Mouse (Mus musculus) cerebellum, postnatal 36 days (tissue): ENCODE results near the gene Ccdc6.
A peak's percentile ranks its signal among the peaks of the same experiment; 100 is the strongest.
"Not testable (repeated sequence)": the region's sequence is repeated elsewhere in the genome, so short reads cannot be mapped to it uniquely, and the experiment has no call there.

Experiments used
- DNase-seq, 2 experiments: peaks; one replicate each; pipeline ENCODE4 v3.0.0; 2021 to 2022; ENCODE audit warnings: mixed read lengths in 2 of 2

Gene Ccdc6

DNA sequence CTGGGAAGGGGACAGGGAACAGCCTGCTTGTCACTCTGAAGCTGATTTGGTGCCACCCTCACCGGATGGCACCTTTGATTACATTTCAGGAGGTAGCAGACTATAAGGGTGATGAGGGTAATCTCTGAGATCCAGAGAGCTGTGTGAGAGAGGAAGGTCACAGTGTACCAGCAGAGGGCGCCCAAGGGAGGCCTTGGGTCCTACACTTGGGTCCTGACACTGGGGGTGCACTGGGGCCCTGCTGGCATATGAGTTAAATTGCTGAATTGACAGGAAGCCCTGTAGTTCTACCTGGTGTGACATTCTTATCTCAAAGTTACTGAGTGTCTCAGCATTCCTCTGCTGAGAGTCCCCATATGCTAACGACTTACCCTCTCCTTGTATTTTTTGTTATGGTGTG is 76.4 kb downstream of the Ccdc6 start:
- peak; percentile 70 to 74 for DNase-seq

- DNase-seq = no peak
These were observed 77.7 kb downstream of the Ccdc6 start for GRCm38 (mm10) chr10:70174494-70175190.

GRCm38 (mm10) chr10:70180727-70181126 is 83.8 kb downstream of the Ccdc6 start:
- DNase-seq = no peak

GRCm38 (mm10) chr10:70181279-70181972 is 84.5 kb downstream of the Ccdc6 start:
- DNase-seq = no peak

DNA sequence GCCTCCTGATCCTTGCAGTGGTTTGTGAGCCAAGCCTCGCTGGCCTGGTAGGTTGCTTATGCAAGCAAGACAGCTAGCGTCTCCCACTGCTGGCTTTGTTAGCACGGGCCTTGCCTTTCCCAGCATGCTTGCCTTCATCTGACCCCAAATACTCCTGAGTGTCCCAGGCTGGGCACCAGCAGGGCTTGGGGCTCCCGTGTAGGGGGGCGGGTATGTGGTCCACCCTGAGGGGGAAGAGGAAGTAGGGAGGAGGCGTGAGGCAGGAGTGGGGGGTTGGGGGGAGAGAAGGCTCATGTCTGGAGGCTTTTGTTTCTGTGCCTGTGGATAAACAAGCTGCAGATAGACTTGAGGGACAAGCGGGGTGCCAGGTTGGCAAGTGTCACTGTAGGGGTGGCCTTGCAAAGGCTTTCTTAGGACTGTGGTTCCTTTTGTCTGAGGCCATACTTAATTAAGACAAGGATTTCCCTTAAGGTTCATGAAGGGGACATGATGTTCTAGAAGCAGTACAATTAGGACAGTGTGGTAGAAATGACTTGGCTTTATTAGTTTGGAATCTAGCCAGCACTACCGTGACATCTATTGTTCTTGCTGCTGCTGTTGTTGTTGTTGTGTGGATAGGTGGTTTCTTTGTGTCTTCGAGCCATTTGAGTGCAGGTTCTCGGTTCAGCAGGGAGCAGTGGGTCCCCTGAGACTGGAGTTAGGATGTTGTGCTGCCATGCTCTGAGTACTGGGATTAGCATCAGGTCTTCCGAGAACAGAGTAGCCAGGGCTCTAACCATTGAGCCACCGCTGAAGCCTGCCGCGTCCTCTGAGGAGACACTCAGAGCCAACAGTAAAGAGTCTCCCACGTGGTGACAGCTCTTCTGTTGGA is 86.5 kb downstream of the Ccdc6 start:
- no peak for DNase-seq

- peak in 1 of 2 experiments; percentile 39 for DNase-seq
These were observed 89.2 kb downstream of the Ccdc6 start for GRCm38 (mm10) chr10:70186136-70186535.

- no peak for DNase-seq
These were observed 89.7 kb downstream of the Ccdc6 start for GRCm38 (mm10) chr10:70186586-70186985.

- DNase-seq = no peak
These were observed 92.9 kb downstream of the Ccdc6 start for GRCm38 (mm10) chr10:70189864-70190263.

GRCm38 (mm10) chr10:70194283-70194682 is 97.4 kb downstream of the Ccdc6 start:
- no peak for DNase-seq

GRCm38 (mm10) chr10:70195279-70195678 is 98.4 kb downstream of the Ccdc6 start:
- DNase-seq = no peak

DNA sequence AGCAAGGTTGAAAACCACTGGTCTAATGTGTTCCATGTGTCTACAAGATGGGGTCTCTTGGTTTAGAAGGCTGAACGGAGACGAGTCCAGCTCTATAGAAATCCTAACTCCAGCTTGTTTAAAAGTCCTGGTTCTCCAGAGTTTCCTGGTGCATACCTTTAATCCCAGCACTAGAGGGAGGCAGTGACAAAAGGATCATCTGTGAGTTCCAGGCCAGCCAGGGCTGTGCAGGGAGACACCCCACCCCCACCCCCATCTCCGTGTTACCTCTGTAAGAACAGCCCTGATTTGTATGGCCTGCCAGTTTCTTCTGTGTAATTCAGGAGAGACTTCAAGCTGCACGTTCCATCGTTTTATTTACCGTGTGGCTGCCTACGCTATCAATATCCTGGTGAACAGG is 98.9 kb downstream of the Ccdc6 start:
- DNase-seq = peak in 1 of 2 experiments; percentile 31

- DNase-seq = no peak
These were observed 99.7 kb downstream of the Ccdc6 start for GRCm38 (mm10) chr10:70196666-70197065.

DNA sequence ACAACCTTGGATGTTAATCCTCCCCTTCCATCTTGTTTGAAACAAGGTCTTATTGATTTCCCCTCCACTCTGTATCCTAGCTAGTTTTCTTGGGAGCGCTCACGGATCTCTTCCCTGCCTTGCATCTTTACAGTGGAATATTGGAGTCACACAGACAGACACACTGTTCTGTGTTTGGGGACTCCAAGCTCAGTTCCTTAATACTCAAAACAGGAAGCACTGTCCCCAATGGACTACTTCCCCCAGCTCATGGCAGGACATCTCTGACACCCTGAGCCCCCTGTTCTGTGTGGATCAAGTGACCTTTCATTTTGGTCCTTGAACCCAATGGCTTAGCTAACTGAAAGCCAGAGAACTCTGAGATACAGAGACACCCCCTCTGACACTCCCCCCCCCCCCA is 100.7 kb downstream of the Ccdc6 start:
- no peak for DNase-seq

DNA sequence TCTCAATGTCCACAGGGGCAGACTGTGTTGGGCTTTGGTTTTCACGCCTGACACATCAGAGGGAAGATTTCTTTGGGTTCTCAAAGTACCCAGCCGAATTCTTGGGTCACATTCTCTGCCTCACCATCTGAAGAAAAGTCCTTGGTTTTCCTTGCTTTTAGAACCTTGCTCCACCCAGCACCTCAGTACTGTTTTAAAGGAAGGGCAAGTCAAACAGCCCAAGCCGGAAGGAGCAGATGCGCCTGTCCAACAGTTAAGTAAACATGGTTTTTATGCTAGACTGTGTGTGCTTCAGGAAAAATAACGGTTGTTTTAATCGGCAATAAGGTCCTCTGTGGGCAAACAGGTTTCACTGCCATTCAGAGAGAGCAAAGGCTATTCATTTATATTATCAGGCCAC is 101.1 kb downstream of the Ccdc6 start:
- DNase-seq = no peak

- DNase-seq = no peak
These were observed 102.1 kb downstream of the Ccdc6 start for GRCm38 (mm10) chr10:70198951-70199463.

DNA sequence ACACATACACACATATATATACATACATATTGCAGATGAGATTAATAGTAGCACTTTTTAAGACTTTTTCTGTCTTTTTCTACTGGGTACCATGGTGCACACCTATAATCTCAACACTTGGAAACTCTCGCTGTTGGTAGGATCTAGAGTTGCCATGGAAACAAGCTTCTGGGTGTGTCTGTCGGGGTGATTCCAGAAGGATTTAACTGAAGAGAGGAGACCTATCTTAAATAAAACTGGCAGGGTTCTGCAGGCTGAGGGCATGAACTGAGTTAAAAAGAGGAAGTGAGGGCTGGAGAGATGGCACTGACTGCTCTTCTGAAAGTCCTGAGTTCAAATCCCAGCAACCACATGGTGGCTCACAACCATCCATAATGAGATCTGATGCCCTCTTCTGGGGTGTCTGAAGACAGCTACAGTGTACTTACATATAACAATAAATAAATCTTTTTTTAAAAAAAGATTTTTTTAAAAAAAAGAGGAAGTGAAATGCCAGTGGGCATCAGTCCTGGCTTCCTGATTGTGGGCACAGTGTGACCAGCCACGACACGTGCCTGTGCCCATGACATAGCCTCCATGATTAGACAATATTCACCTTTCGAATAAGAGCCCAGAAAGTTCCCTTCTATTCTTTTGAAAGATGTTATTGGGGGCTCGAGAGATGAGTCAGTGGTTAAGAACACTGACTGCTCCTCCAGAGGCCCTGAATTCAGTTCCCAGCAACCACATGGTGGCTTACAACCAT is 102.7 kb downstream of the Ccdc6 start:
- no peak for DNase-seq

GRCm38 (mm10) chr10:70200889-70201500 is 104.1 kb downstream of the Ccdc6 start:
- DNase-seq = no peak

GRCm38 (mm10) chr10:70204505-70205399 is 107.8 kb downstream of the Ccdc6 start, which contains the start of gene Mrln:
Mrln (plus strand) TSS chr10:70204664.
- peak; percentile 70 to 76 for DNase-seq

DNA sequence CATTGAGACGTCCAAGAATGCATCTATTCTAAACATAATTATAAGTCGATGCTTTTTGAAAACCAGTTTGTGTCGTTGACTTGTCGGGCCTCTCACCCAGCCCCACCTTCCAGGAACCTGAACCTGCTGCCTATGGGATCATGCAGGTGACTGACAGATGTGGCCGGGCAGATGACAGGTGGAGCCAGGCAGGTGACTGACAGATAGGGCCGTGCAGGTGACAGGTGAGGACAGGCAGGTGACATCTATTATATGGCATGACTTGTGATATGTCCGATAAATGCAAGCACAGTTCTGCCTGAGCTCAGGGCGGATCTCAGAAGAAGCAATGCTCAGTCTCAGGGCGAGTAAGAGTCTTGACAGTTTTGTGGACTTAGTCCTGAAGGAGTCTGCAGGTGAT is 114.4 kb downstream of the Ccdc6 start:
- no peak for DNase-seq

- no peak for DNase-seq
These were observed 124.0 kb downstream of the Ccdc6 start for GRCm38 (mm10) chr10:70220971-70221370.

GRCm38 (mm10) chr10:70222231-70222630 is 125.3 kb downstream of the Ccdc6 start:
- not testable (repeated sequence) for DNase-seq
